Mouse (Mus musculus): ENCODE data around the gene Tsg101. TPM values are rescaled to one million over a fixed set of nuclear protein-coding genes. Genes with fewer than 3 reads are reported as not detected.
A peak's percentile ranks its signal among the peaks of the same experiment; 100 is the strongest.

Gene Tsg101
- 198 TPM in 2 replicates for polyA plus RNA-seq (2015; fragmentation: Nextera tagmentation; extraction: Ambion mirVana)

GRCm38 (mm10) chr7:46919551-46920176, at the start of gene Tsg101:
Tsg101 (minus strand) TSS chr7:46919969.
- no peaks in the 10 kb centered on the region for H3K9me3 ChIP-seq
- peak within 1 kb of the TSS; percentile 98 for H3K9ac ChIP-seq
- H3K27ac ChIP-seq = peak within 1 kb of the TSS; percentile 97
- under 1% methylated on average over 74 of the region's 75 CpGs for WGBS
- H3K4me2 ChIP-seq = peak within 1 kb of the TSS; percentile 73
- H3K4me1 ChIP-seq = peaks cover 13% of the 10 kb centered on the region
- H3K4me3 ChIP-seq = peak within 1 kb of the TSS; percentile 88
- H3K36me3 ChIP-seq = peaks cover 18% of the 10 kb centered on the region; the same call in 1 of the 2 replicates
- ATAC-seq (ENCODE audit: insufficient number of reproducible peaks, insufficient read depth, low FRiP score, low TSS enrichment, low read depth) = peak; percentile 88
- no peaks in the 10 kb centered on the region for H3K27me3 ChIP-seq

GRCm38 (mm10) chr7:46964070-46964469, 44.3 kb upstream of the Tsg101 start:
- H3K4me1 ChIP-seq = peaks cover 12% of the 10 kb centered on the region
- no peak for ATAC-seq (ENCODE audit: insufficient number of reproducible peaks, insufficient read depth, low FRiP score, low TSS enrichment, low read depth)
- H3K9ac ChIP-seq = no peak overlapping the region
- H3K27ac ChIP-seq = no peak overlapping the region
- peaks cover 15% of the 10 kb centered on the region for H3K27me3 ChIP-seq
- no peaks in the 10 kb centered on the region for H3K36me3 ChIP-seq
- 79% methylated on average over 7 of the region's 7 CpGs for WGBS
- no peak overlapping the region for H3K4me3 ChIP-seq
- H3K9me3 ChIP-seq = no peaks in the 10 kb centered on the region
- H3K4me2 ChIP-seq = no peak overlapping the region

GRCm38 (mm10) chr7:46962806-46963618, 43.2 kb upstream of the Tsg101 start:
- Histone ChIP-seq H3K27ac (no peak overlapping the region; the same call in 1 of the 2 replicates), H3K4me1 (peaks cover 12% of the 10 kb centered on the region), H3K36me3 (no peaks in the 10 kb centered on the region), H3K9me3 (no peaks in the 10 kb centered on the region), H3K4me2 (peak overlapping the region; percentile 43), H3K27me3 (peaks cover 15% of the 10 kb centered on the region), H3K4me3 (no peak overlapping the region), H3K9ac (0 out of 2 replicates have a peak overlapping the region, but pooled peaks have one; percentile 49)
- 1% methylated on average over 9 of the region's 9 CpGs for WGBS
- peak; percentile 72 for ATAC-seq (ENCODE audit: insufficient number of reproducible peaks, insufficient read depth, low FRiP score, low TSS enrichment, low read depth)

- H3K4me3 ChIP-seq = no peak overlapping the region
- no peak overlapping the region for H3K9ac ChIP-seq
- H3K27me3 ChIP-seq = peaks cover 15% of the 10 kb centered on the region
- no peak for ATAC-seq (ENCODE audit: insufficient number of reproducible peaks, insufficient read depth, low FRiP score, low TSS enrichment, low read depth)
- no peaks in the 10 kb centered on the region for H3K36me3 ChIP-seq
- H3K4me2 ChIP-seq = no peak overlapping the region
- no peak overlapping the region for H3K27ac ChIP-seq
- H3K9me3 ChIP-seq = no peaks in the 10 kb centered on the region
- peaks cover 19% of the 10 kb centered on the region for H3K4me1 ChIP-seq
Measured at GRCm38 (mm10) chr7:46962132-46962531, 42.4 kb upstream of the Tsg101 start.

GRCm38 (mm10) chr7:46960991-46961390, 41.2 kb upstream of the Tsg101 start:
- H3K4me2 ChIP-seq = no peak overlapping the region

GRCm38 (mm10) chr7:46958853-46959252, 39.1 kb upstream of the Tsg101 start:
- Histone ChIP-seq H3K9me3 (no peaks in the 10 kb centered on the region), H3K27me3 (peaks cover 15% of the 10 kb centered on the region), H3K4me1 (peaks cover 19% of the 10 kb centered on the region), H3K27ac (no peak overlapping the region), H3K9ac (peak overlapping the region; percentile 88), H3K4me2 (peak overlapping the region; percentile 79), H3K4me3 (peak overlapping the region; percentile 80), H3K36me3 (peaks cover 15% of the 10 kb centered on the region)
- ATAC-seq (ENCODE audit: insufficient number of reproducible peaks, insufficient read depth, low FRiP score, low TSS enrichment, low read depth) = no peak
- WGBS = 20% methylated on average over 9 of the region's 9 CpGs

More at GRCm38 (mm10) chr7:46960991-46961390, 41.2 kb upstream of the Tsg101 start:
- Histone ChIP-seq H3K4me1 (peaks cover 20% of the 10 kb centered on the region), H3K36me3 (no peaks in the 10 kb centered on the region), H3K27ac (no peak overlapping the region), H3K9me3 (no peaks in the 10 kb centered on the region), H3K27me3 (peaks cover 15% of the 10 kb centered on the region), H3K9ac (no peak overlapping the region), H3K4me3 (no peak overlapping the region)
- ATAC-seq (ENCODE audit: insufficient number of reproducible peaks, insufficient read depth, low FRiP score, low TSS enrichment, low read depth) = no peak
- 66% methylated on average over 3 of the region's 3 CpGs for WGBS

GRCm38 (mm10) chr7:46957831-46958691, 38.3 kb upstream of the Tsg101 start, which contains the start of gene Uevld:
Uevld (minus strand) TSS chr7:46958527.
- Histone ChIP-seq H3K4me3 (peak within 1 kb of the TSS; percentile 80), H3K9me3 (no peaks in the 10 kb centered on the region), H3K9ac (peak within 1 kb of the TSS; percentile 88), H3K27ac (peak within 1 kb of the TSS; percentile 44; the same call in 1 of the 2 replicates), H3K27me3 (peaks cover 15% of the 10 kb centered on the region), H3K4me2 (peak within 1 kb of the TSS; percentile 79), H3K36me3 (peaks cover 23% of the 10 kb centered on the region), H3K4me1 (peaks cover 13% of the 10 kb centered on the region)
- ATAC-seq (ENCODE audit: insufficient number of reproducible peaks, insufficient read depth, low FRiP score, low TSS enrichment, low read depth) = peak; percentile 81
- WGBS = 1% methylated on average over 51 of the region's 51 CpGs

GRCm38 (mm10) chr7:46935847-46936246, 16.1 kb upstream of the Tsg101 start:
- no peak for ATAC-seq (ENCODE audit: insufficient number of reproducible peaks, insufficient read depth, low FRiP score, low TSS enrichment, low read depth)
- no peak overlapping the region for H3K4me3 ChIP-seq
- no peak overlapping the region for H3K27ac ChIP-seq
- no peak overlapping the region for H3K9ac ChIP-seq
- H3K27me3 ChIP-seq = no peaks in the 10 kb centered on the region
- WGBS = 64% methylated on average over 4 of the region's 4 CpGs
- no peaks in the 10 kb centered on the region for H3K9me3 ChIP-seq
- no peak overlapping the region for H3K4me2 ChIP-seq
- no peaks in the 10 kb centered on the region for H3K4me1 ChIP-seq
- H3K36me3 ChIP-seq = peaks cover 70% of the 10 kb centered on the region

- H3K4me1 ChIP-seq = no peaks in the 10 kb centered on the region
- no peak overlapping the region for H3K4me2 ChIP-seq
- 89% methylated on average over 8 of the region's 8 CpGs for WGBS
- H3K4me3 ChIP-seq = no peak overlapping the region
- no peak overlapping the region for H3K27ac ChIP-seq
- no peaks in the 10 kb centered on the region for H3K27me3 ChIP-seq
- H3K9ac ChIP-seq = no peak overlapping the region
- H3K36me3 ChIP-seq = peaks cover 67% of the 10 kb centered on the region
- ATAC-seq (ENCODE audit: insufficient number of reproducible peaks, insufficient read depth, low FRiP score, low TSS enrichment, low read depth) = no peak
- no peaks in the 10 kb centered on the region for H3K9me3 ChIP-seq
Measured at GRCm38 (mm10) chr7:46934788-46935187, 15.0 kb upstream of the Tsg101 start.

GRCm38 (mm10) chr7:46931370-46931769, 11.6 kb upstream of the Tsg101 start:
- H3K36me3 ChIP-seq = peaks cover 44% of the 10 kb centered on the region

GRCm38 (mm10) chr7:46928291-46928690, 8.5 kb upstream of the Tsg101 start:
- no peaks in the 10 kb centered on the region for H3K27me3 ChIP-seq
- no peak overlapping the region for H3K4me3 ChIP-seq
- H3K27ac ChIP-seq = no peak overlapping the region
- H3K4me1 ChIP-seq = no peaks in the 10 kb centered on the region
- no peak overlapping the region for H3K4me2 ChIP-seq
- H3K9me3 ChIP-seq = no peaks in the 10 kb centered on the region
- H3K36me3 ChIP-seq = peaks cover 23% of the 10 kb centered on the region
- 94% methylated on average over 5 of the region's 5 CpGs for WGBS
- H3K9ac ChIP-seq = no peak overlapping the region
- no peak for ATAC-seq (ENCODE audit: insufficient number of reproducible peaks, insufficient read depth, low FRiP score, low TSS enrichment, low read depth)

More at GRCm38 (mm10) chr7:46931370-46931769, 11.6 kb upstream of the Tsg101 start:
- H3K27me3 ChIP-seq = no peaks in the 10 kb centered on the region
- no peaks in the 10 kb centered on the region for H3K4me1 ChIP-seq
- ATAC-seq (ENCODE audit: insufficient number of reproducible peaks, insufficient read depth, low FRiP score, low TSS enrichment, low read depth) = no peak
- WGBS = 95% methylated on average over 3 of the region's 3 CpGs
- H3K9me3 ChIP-seq = no peaks in the 10 kb centered on the region
- no peak overlapping the region for H3K9ac ChIP-seq
- no peak overlapping the region for H3K4me2 ChIP-seq
- no peak overlapping the region for H3K27ac ChIP-seq
- H3K4me3 ChIP-seq = no peak overlapping the region

All from embryonic facial prominence, embryonic 13.5 days (tissue).